ENCODE assay signal across 9 mouse cellular contexts in the genomic region with DNA sequence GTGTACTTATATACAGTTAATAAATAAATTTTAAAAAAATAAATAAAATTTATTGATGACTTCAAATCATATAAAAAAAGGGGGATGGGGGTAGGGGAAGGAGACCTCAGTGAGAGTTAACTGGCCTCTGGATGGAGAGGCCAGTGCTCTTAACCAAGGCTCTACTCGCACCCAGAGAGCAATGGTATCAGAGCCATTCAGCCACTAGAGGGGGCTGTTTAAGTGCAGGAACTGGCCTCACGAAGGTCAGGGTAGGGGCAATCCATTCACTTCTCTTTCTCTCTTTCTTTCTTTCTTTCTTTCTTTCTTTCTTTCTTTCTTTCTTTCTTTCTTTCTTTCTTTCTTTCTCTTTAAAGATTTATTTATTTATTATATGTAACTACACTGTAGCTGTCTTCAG. TPM values are rescaled to one million over a fixed set of nuclear protein-coding genes. Genes with fewer than 3 reads are reported as not detected.
DNase-seq lines count a peak whose midpoint lies in the region; ATAC-seq and TF ChIP-seq lines count a peak whose summit lies in the region.
"Had no signal": no experiment of that assay in that cellular context is flagged by ENCODE, and none has a peak within 500 bp of the region (broad histone marks: within the 10 kb centered on the region; RNA-seq: fewer than 3 reads in every experiment).

No protein-coding gene starts in this region.

- peak; percentile 61 for DNase-seq in cerebellum, adult 9-10 months
- no peak for DNase-seq in cerebellum, postnatal 4 days (ENCODE audit: low spot score in 2 of 2)
- peak; percentile 65 for DNase-seq in thymus, adult 2 months
- DNase-seq in thymus, adult 18-20 months, result no peak
- DNase-seq in mesoderm, embryonic 11.5 days (ENCODE audit: low read depth, low spot score), result peak; percentile 43
- DNase-seq in right cerebral cortex, postnatal 36 days (ENCODE audit: low spot score in 2 of 2), result no peak
- DNase-seq in right cerebral cortex, adult 2 months (ENCODE audit: low spot score in 2 of 2), result no peak

- H3K4me1 ChIP-seq in thymus, adult 2 months (replicated peaks; ENCODE audit: control insufficient read depth, insufficient read depth, low read length), result peaks cover 2% of the 10 kb centered on the region

- WGBS in thymus, adult 2 months, result 13% methylated on average over 2 of the region's 2 CpGs

- H3K4me3 ChIP-seq in thymus, adult 2 months (ENCODE audit: control insufficient read depth, insufficient read depth, low read length), result no peak overlapping the region
- H3K4me3 ChIP-seq: limb, embryonic 12.5 days had no signal

- no peak; the same call in 1 of the 2 replicates for TF ChIP-seq CTCF in thymus, adult 2 months (IDR thresholded peaks at IDR 0.05; ENCODE audit: borderline replicate concordance, control insufficient read depth, extremely low read depth, insufficient read depth, low read length, poor library complexity)

- 0 out of 2 replicates have a peak, but pooled peaks cover 9% of the 10 kb centered on the region for H3K36me3 ChIP-seq in thymus, adult 2 months (ENCODE audit: control insufficient read depth, insufficient read depth, low read length)

- H3K27ac ChIP-seq in thymus, adult 2 months (ENCODE audit: control insufficient read depth, insufficient read depth, low read length), result no peak overlapping the region
- H3K27ac ChIP-seq: limb, embryonic 12.5 days had no signal

- TF ChIP-seq POLR2A in thymus, adult 2 months (IDR thresholded peaks at IDR 0.05; ENCODE audit: control insufficient read depth, extremely low read depth, insufficient read depth, low read length, poor library complexity), result no peak

- H3K27me3 ChIP-seq in thymus, adult 2 months (ENCODE audit: control insufficient read depth, insufficient read depth, low read length), result no peaks in the 10 kb centered on the region
- H3K27me3 ChIP-seq: limb, embryonic 12.5 days had no signal

- ATAC-seq in erythroblast, adult 5-6 weeks (replicated peaks; ENCODE audit: low FRiP score, poor library complexity, severe bottlenecking), result 0 out of 2 replicates have a peak, but pooled peaks have one; percentile 48

RNA-seq across cellular contexts. Expression of gene Tmem79, which starts 4.7 kb away (rescaled TPM):
- polyA plus RNA-seq in thymus, adult 2 months (2012; rRNA removed), result 8.9 and 10.4 TPM in 2 replicates
- not detected in 2 replicates for total RNA-seq in erythroblast, adult 5-6 weeks (2015; ENCODE audit: low replicate concordance)
- 0.09 TPM in 1 of 2 replicates, not detected in the other for total RNA-seq in erythroblast, adult 5-6 weeks (2017; ENCODE audit: low replicate concordance)

RNA-seq across cellular contexts. Expression of gene Smg5, which starts 4.8 kb away (rescaled TPM):
- 151 and 159 TPM in 2 replicates for polyA plus RNA-seq in thymus, adult 2 months (2012; rRNA removed)
- total RNA-seq in erythroblast, adult 5-6 weeks (2015; ENCODE audit: low replicate concordance), result 28.1 and 29.5 TPM in 2 replicates
- total RNA-seq in erythroblast, adult 5-6 weeks (2017; ENCODE audit: low replicate concordance), result 45.1 and 58.0 TPM in 2 replicates

RNA-seq across cellular contexts. Expression of gene Glmp, which starts 6.5 kb away (rescaled TPM):
- polyA plus RNA-seq in thymus, adult 2 months (2012; rRNA removed), result 201 and 237 TPM in 2 replicates
- total RNA-seq in erythroblast, adult 5-6 weeks (2015; ENCODE audit: low replicate concordance), result 11.1 and 58.3 TPM in 2 replicates
- total RNA-seq in erythroblast, adult 5-6 weeks (2017; ENCODE audit: low replicate concordance), result 5.9 and 13.1 TPM in 2 replicates

RNA-seq across cellular contexts. Expression of gene Paqr6, which starts 33.1 kb away (rescaled TPM):
- polyA plus RNA-seq in thymus, adult 2 months (2012; rRNA removed), result 1.2 and 2.0 TPM in 2 replicates
- 3.1 TPM in 1 of 2 replicates, not detected in the other for total RNA-seq in erythroblast, adult 5-6 weeks (2015; ENCODE audit: low replicate concordance)
- not detected in 2 replicates for total RNA-seq in erythroblast, adult 5-6 weeks (2017; ENCODE audit: low replicate concordance)

RNA-seq across cellular contexts. Expression of gene Cct3, which starts 34.4 kb away (rescaled TPM):
- 166 and 205 TPM in 2 replicates for polyA plus RNA-seq in thymus, adult 2 months (2012; rRNA removed)
- total RNA-seq in erythroblast, adult 5-6 weeks (2015; ENCODE audit: low replicate concordance), result 97.4 and 178 TPM in 2 replicates
- total RNA-seq in erythroblast, adult 5-6 weeks (2017; ENCODE audit: low replicate concordance), result 48.6 and 66.1 TPM in 2 replicates

Comparison
In these comparisons a context has a peak if more than half of its experiments do, and no peak if none do; other contexts are left out.
1. DNase-seq: peak in cerebellum, adult 9-10 months (single experiment), thymus, adult 2 months (single experiment) and mesoderm, embryonic 11.5 days (single experiment); none in cerebellum, postnatal 4 days (0 of 2), thymus, adult 18-20 months (0 of 2), right cerebral cortex, postnatal 36 days (0 of 2) and right cerebral cortex, adult 2 months (0 of 2).